Mouse (Mus musculus): ENCODE results near the gene Tenm1. TPM values are rescaled to one million over a fixed set of nuclear protein-coding genes. Genes with fewer than 3 reads are reported as not detected.

Gene Tenm1
- polyA plus RNA-seq, 1 experiment from 2014 or later: not detected

DNA sequence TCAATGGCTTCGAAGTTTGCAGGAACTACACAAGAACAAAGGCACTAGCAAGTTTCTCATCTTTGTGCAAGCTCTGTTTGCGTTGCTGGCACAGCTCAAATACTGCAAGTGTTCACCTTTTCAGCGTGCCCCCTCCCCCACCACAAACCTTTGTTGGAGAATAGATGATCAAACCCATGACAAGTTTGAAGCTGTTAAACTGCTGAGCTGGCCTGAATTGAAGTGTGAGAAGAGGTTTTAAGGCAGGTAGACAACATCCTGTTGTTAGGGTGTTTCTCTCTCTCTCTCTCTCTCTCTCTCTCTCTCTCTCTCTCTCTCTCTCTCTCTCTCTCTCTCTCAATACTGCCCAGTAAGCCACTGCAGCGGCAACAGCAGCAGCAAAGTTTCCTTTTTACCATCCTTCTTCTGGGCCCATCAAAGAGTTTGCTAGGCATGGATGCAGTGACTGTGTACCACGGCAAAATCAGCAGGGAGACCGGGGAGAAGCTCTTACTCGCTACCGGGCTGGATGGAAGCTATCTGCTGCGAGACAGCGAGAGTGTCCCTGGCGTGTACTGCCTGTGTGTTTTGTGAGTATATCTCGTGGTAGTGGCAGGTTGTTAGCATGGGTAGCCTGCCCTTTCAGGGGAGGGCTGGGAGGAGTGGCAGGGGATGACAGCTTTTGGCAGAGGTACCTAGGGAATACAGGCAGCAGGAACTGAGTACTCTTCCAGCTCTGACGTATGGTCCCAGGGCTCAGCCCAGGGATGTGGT lies 926.5 kb downstream of the Tenm1 start, which contains the start of gene Sh2d1a:
Sh2d1a (plus strand) TSS at position 163 of the 753 bp plus-strand sequence.
- Histone ChIP-seq H3K4me3 (ENCODE audit: control insufficient read depth in 1 of 2, insufficient read depth in 1 of 2, low read depth in 1 of 2, low read length in 2 of 2) (no peak within 1 kb of the TSS), H3K9ac (ENCODE audit: low read length) (no peak within 1 kb of the TSS), H3K9me3 (ENCODE audit: control insufficient read depth, low read length) (no peaks in the 10 kb centered on the region), H3K4me1 (ENCODE audit: control insufficient read depth in 2 of 2, insufficient read depth in 2 of 2, low read length in 2 of 2) (no peaks in the 10 kb centered on the region), H3K4me2 (ENCODE audit: low read length) (no peak within 1 kb of the TSS), H3K36me3 (ENCODE audit: control insufficient read depth, insufficient read depth, low read length) (no peaks in the 10 kb centered on the region), H3K27ac (replicated peaks in 1 of 2; ENCODE audit: control insufficient read depth in 1 of 2, insufficient read depth in 1 of 2, low read depth in 2 of 2, low read length in 2 of 2) (no peak within 1 kb of the TSS), H3K27me3 (ENCODE audit: control insufficient read depth, insufficient read depth, low read length) (no peaks in the 10 kb centered on the region)
- ATAC-seq (ENCODE audit: insufficient number of reproducible peaks, insufficient read depth, low FRiP score, low read depth): no peak
- 76% methylated on average over 13 of the region's 13 CpGs for WGBS

DNA sequence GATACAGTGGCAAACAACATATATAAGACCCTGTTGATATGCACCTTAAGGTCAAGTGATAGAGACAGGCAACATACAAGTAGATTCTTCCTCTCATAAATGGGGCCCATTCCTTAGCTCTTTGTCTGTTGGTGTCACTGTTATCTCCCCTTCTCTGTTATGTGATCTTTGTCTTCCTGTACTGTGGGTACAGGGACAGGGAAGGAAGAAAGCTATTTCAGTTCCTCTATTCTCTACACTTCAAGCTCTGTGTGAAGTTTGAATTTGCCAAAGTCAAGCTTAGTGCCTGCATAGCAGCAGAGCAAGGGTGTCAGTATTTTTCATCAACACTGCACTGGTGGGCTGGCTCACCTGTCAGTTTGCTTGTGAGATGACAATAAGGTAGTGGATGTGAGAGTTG lies 928.4 kb downstream of the Tenm1 start:
- H3K9me3 ChIP-seq (ENCODE audit: control insufficient read depth, low read length): no peaks in the 10 kb centered on the region
- ATAC-seq (ENCODE audit: insufficient number of reproducible peaks, insufficient read depth, low FRiP score, low read depth): no peak

DNA sequence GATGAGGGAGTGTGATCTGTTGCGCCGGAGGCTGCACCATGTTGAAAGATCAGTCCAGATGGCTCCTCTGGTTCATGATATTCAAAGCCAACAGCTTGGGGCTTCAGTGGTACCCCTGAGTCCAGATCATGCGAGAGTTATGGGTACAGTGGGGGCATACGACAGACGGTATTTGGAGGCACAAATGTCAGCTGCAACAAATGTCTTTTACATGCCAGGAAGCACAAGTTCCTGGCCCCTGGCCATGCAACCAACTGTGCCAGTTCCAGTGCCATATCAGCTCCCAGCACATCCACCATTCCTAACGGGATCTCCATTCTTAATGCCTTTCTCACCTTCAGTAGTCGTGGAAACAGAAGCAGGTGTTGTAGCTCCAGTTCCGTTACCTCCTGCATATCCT lies 938.6 kb downstream of the Tenm1 start:
- H3K27ac ChIP-seq (replicated peaks in 1 of 2; ENCODE audit: control insufficient read depth in 1 of 2, insufficient read depth in 1 of 2, low read depth in 2 of 2, low read length in 2 of 2): no peak overlapping the region
- WGBS: 90% methylated on average over 8 of the region's 8 CpGs
- H3K27me3 ChIP-seq (ENCODE audit: control insufficient read depth, insufficient read depth, low read length): no peaks in the 10 kb centered on the region
- no peaks in the 10 kb centered on the region for H3K9me3 ChIP-seq (ENCODE audit: control insufficient read depth, low read length)
- H3K9ac ChIP-seq (ENCODE audit: low read length): no peak overlapping the region
- H3K36me3 ChIP-seq (ENCODE audit: control insufficient read depth, insufficient read depth, low read length): no peaks in the 10 kb centered on the region
- ATAC-seq (ENCODE audit: insufficient number of reproducible peaks, insufficient read depth, low FRiP score, low read depth): no peak
- no peaks in the 10 kb centered on the region for H3K4me1 ChIP-seq (ENCODE audit: control insufficient read depth in 2 of 2, insufficient read depth in 2 of 2, low read length in 2 of 2)
- H3K4me2 ChIP-seq (ENCODE audit: low read length): no peak overlapping the region
- H3K4me3 ChIP-seq (ENCODE audit: control insufficient read depth in 1 of 2, insufficient read depth in 1 of 2, low read depth in 1 of 2, low read length in 2 of 2): no peak overlapping the region

More for the DNA sequence above, 928.4 kb downstream of the Tenm1 start:
- H3K4me2 ChIP-seq (ENCODE audit: low read length): no peak overlapping the region
- H3K4me3 ChIP-seq (ENCODE audit: control insufficient read depth in 1 of 2, insufficient read depth in 1 of 2, low read depth in 1 of 2, low read length in 2 of 2): no peak overlapping the region
- H3K27ac ChIP-seq (replicated peaks in 1 of 2; ENCODE audit: control insufficient read depth in 1 of 2, insufficient read depth in 1 of 2, low read depth in 2 of 2, low read length in 2 of 2): no peak overlapping the region
- H3K9ac ChIP-seq (ENCODE audit: low read length): no peak overlapping the region
- no peaks in the 10 kb centered on the region for H3K27me3 ChIP-seq (ENCODE audit: control insufficient read depth, insufficient read depth, low read length)
- no peaks in the 10 kb centered on the region for H3K36me3 ChIP-seq (ENCODE audit: control insufficient read depth, insufficient read depth, low read length)
- H3K4me1 ChIP-seq (ENCODE audit: control insufficient read depth in 2 of 2, insufficient read depth in 2 of 2, low read length in 2 of 2): no peaks in the 10 kb centered on the region

DNA sequence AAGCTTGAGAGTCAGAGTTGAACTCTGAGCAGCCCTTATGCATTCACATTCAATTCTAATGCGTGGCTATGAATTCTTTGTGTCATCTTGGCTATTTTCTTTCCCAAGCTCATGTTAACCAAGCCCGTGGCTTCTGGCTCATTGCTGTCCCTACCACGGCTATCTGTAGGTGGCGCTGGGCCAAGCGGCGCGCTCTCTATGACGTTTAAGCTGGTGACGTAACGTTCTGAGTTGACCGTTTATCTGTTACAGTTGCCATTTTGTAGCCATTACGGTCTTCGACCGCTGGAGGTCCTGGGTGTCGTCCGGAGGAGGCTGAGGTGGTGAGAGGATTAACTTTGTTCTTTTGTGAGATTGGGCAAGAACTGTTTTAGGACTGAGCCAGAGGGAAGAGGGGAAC lies 939.5 kb downstream of the Tenm1 start, which contains the start of gene Tex13c2:
Tex13c2 (plus strand) TSS at position 246 of the 400 bp plus-strand sequence.
- no peaks in the 10 kb centered on the region for H3K4me1 ChIP-seq (ENCODE audit: control insufficient read depth in 2 of 2, insufficient read depth in 2 of 2, low read length in 2 of 2)
- no peaks in the 10 kb centered on the region for H3K36me3 ChIP-seq (ENCODE audit: control insufficient read depth, insufficient read depth, low read length)
- WGBS: 85% methylated on average over 16 of the region's 16 CpGs
- no peaks in the 10 kb centered on the region for H3K9me3 ChIP-seq (ENCODE audit: control insufficient read depth, low read length)
- no peaks in the 10 kb centered on the region for H3K27me3 ChIP-seq (ENCODE audit: control insufficient read depth, insufficient read depth, low read length)
- H3K4me3 ChIP-seq (ENCODE audit: control insufficient read depth in 1 of 2, insufficient read depth in 1 of 2, low read depth in 1 of 2, low read length in 2 of 2): no peak within 1 kb of the TSS
- no peak for ATAC-seq (ENCODE audit: insufficient number of reproducible peaks, insufficient read depth, low FRiP score, low read depth)
- no peak within 1 kb of the TSS for H3K4me2 ChIP-seq (ENCODE audit: low read length)
- H3K9ac ChIP-seq (ENCODE audit: low read length): no peak within 1 kb of the TSS
- no peak within 1 kb of the TSS for H3K27ac ChIP-seq (replicated peaks in 1 of 2; ENCODE audit: control insufficient read depth in 1 of 2, insufficient read depth in 1 of 2, low read depth in 2 of 2, low read length in 2 of 2)

Other genes with a start within 250 kb of the Tenm1 start
- not detected in 2 replicates for gene Tex13c1, start 162.0 kb upstream of the Tenm1 start, polyA plus RNA-seq (2014; fragmentation: Nextera tagmentation; extraction: Ambion mirVana)